Comparison of ENCODE assay signal across 15 mouse cellular contexts in the genomic region with DNA sequence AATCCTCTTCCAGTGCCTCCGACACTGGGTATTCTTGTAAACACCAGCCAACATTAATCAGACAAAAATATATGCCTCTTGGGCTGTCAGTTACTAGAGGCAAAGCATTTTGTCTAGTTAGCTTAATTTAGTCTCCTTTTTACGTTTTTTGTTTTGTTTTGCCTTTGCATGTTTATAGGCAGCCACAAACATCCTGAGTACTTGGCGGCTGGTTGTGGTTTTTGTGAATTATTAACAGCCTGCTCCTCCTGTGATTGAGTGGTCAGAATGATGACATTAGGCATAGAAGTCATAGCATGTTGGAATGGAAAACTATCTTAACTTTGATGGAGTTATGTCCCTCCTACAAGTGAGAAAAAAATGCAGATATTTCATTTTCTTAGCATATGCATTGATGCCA.
"Had no signal": no experiment of that assay in that cellular context is flagged by ENCODE, and none has a peak within 500 bp of the region (broad histone marks: within the 10 kb centered on the region; RNA-seq: fewer than 3 reads in every experiment).

No protein-coding gene starts in this region.

- H3K27ac ChIP-seq: hindbrain, embryonic 13.5 days; intestine, embryonic 15.5 days; left cerebral cortex, adult 2 months; liver, embryonic 14.5 days had no signal

- H3K36me3 ChIP-seq: hindbrain, embryonic 13.5 days; intestine, embryonic 15.5 days had no signal

- H3K27me3 ChIP-seq: hindbrain, embryonic 13.5 days; intestine, embryonic 15.5 days had no signal

- DNase-seq: layer of hippocampus, postnatal 36 days; lung, adult 18-20 months; lung, postnatal 36 days; midbrain, embryonic 14.5 days; thymus, adult 2 months; thymus, postnatal 14 days; thymus, postnatal 4 days had no signal

- ATAC-seq: hindbrain, embryonic 16.5 days; intestine, embryonic 15.5 days; lung, postnatal 0 days had no signal

- H3K4me3 ChIP-seq: hindbrain, embryonic 13.5 days; intestine, embryonic 15.5 days; left cerebral cortex, adult 2 months had no signal

- H3K9ac ChIP-seq: hindbrain, embryonic 13.5 days; intestine, embryonic 15.5 days; liver, embryonic 14.5 days had no signal

- H3K9me3 ChIP-seq: hindbrain, embryonic 13.5 days; intestine, embryonic 15.5 days had no signal

- H3K4me2 ChIP-seq: hindbrain, embryonic 13.5 days; intestine, embryonic 15.5 days; liver, embryonic 11.5 days; midbrain, embryonic 11.5 days had no signal

- H3K4me1 ChIP-seq: hindbrain, embryonic 13.5 days; intestine, embryonic 15.5 days had no signal
